In the genomic region with DNA sequence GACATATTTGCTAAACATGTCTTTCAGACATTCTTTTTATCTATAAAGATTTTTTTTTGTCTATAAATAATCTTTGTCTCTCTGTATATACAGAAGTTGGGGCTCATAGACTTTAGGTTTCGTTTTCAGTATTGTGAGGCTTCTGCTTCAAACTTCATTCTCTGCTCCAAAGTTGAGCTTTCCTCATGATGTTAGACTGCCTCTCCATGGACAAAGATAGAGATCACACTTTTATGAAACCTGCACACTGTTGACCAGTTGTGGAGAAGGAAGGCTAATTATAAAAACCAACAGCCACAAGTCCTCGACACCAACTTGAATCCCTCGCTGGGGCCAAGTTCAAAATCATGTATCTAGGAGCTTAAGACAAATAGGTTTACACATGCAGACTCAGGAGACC, we compare ENCODE assay signal across 17 mouse cellular contexts.
DNase-seq lines count a peak whose midpoint lies in the region; ATAC-seq and TF ChIP-seq lines count a peak whose summit lies in the region.
"Had no signal": no experiment of that assay in that cellular context is flagged by ENCODE, and none has a peak within 500 bp of the region (broad histone marks: within the 10 kb centered on the region; RNA-seq: fewer than 3 reads in every experiment).

No protein-coding gene starts in this region.

- H3K9ac ChIP-seq in forebrain, postnatal 0 days: no peak overlapping the region
- no peak overlapping the region for H3K9ac ChIP-seq in forebrain, embryonic 12.5 days
- no peak overlapping the region for H3K9ac ChIP-seq in lung, postnatal 0 days (replicated peaks; ENCODE audit: low read depth)
- H3K9ac ChIP-seq: embryonic facial prominence, embryonic 12.5 days; limb, embryonic 13.5 days; neural tube, embryonic 13.5 days had no signal

- ATAC-seq in forebrain, postnatal 0 days: peak; percentile 73; the same call in 1 of the 2 replicates
- no peak for ATAC-seq in forebrain, embryonic 12.5 days (ENCODE audit: low FRiP score)
- ATAC-seq in lung, postnatal 0 days: no peak

- H3K4me1 ChIP-seq in forebrain, postnatal 0 days (ENCODE audit: insufficient read depth): no peaks in the 10 kb centered on the region
- H3K4me1 ChIP-seq in forebrain, embryonic 12.5 days: no peaks in the 10 kb centered on the region
- H3K4me1 ChIP-seq in lung, postnatal 0 days (ENCODE audit: insufficient read depth, low read depth, low read length): no peaks in the 10 kb centered on the region
- H3K4me1 ChIP-seq: embryonic facial prominence, embryonic 12.5 days; limb, embryonic 13.5 days; megakaryocyte, embryonic 14.5 days; neural tube, embryonic 13.5 days had no signal

- TF ChIP-seq EP300 in lung, postnatal 0 days (IDR thresholded peaks at IDR 0.05): no peak

- no peak overlapping the region for H3K27ac ChIP-seq in forebrain, postnatal 0 days (ENCODE audit: low read depth, low read length)
- no peak overlapping the region for H3K27ac ChIP-seq in forebrain, embryonic 12.5 days
- no peak overlapping the region for H3K27ac ChIP-seq in lung, postnatal 0 days (ENCODE audit: low read length)
- H3K27ac ChIP-seq: embryonic facial prominence, embryonic 12.5 days; limb, embryonic 13.5 days; neural tube, embryonic 13.5 days had no signal

- DNase-seq in forebrain, postnatal 0 days: peak; percentile 57
- peak; percentile 7 for DNase-seq in layer of hippocampus, adult 11-12 months (ENCODE audit: low spot score)
- no peak for DNase-seq in layer of hippocampus, postnatal 36 days
- DNase-seq in right cerebral cortex, adult 18-20 months: peak; percentile 17
- no peak for DNase-seq in right cerebral cortex, postnatal 10 days (ENCODE audit: low spot score in 2 of 2)
- peak; percentile 7 for DNase-seq in skeletal muscle tissue, adult 2 months (ENCODE audit: low read depth, low spot score)
- DNase-seq in lung, postnatal 0 days (ENCODE audit: low spot score): no peak
- DNase-seq: adrenal gland, adult 2 months; kidney, postnatal 25 days; lung, adult 18-20 months; spleen, adult 18-20 months had no signal

- peak; percentile 73 for TF ChIP-seq CTCF in forebrain, postnatal 0 days (IDR thresholded peaks at IDR 0.05; ENCODE audit: low read depth)
- no peak for TF ChIP-seq CTCF in lung, postnatal 0 days (IDR thresholded peaks at IDR 0.05)

- H3K4me3 ChIP-seq in forebrain, postnatal 0 days (ENCODE audit: low read depth, low read length): no peak overlapping the region
- H3K4me3 ChIP-seq in forebrain, embryonic 12.5 days (replicated peaks): no peak overlapping the region
- no peak overlapping the region for H3K4me3 ChIP-seq in lung, postnatal 0 days (ENCODE audit: low read depth, low read length)
- H3K4me3 ChIP-seq: embryonic facial prominence, embryonic 12.5 days; limb, embryonic 13.5 days; megakaryocyte, embryonic 14.5 days; neural tube, embryonic 13.5 days had no signal

- H3K4me2 ChIP-seq in forebrain, postnatal 0 days (ENCODE audit: low read depth): no peak overlapping the region
- H3K4me2 ChIP-seq in forebrain, embryonic 12.5 days: no peak overlapping the region
- H3K4me2 ChIP-seq in lung, postnatal 0 days (replicated peaks; ENCODE audit: low read depth, low read length): no peak overlapping the region
- H3K4me2 ChIP-seq: embryonic facial prominence, embryonic 12.5 days; heart, embryonic 11.5 days; limb, embryonic 13.5 days; neural tube, embryonic 13.5 days had no signal

- no peaks in the 10 kb centered on the region for H3K9me3 ChIP-seq in forebrain, postnatal 0 days (ENCODE audit: low read length)
- H3K9me3 ChIP-seq in forebrain, embryonic 12.5 days: no peaks in the 10 kb centered on the region
- H3K9me3 ChIP-seq in lung, postnatal 0 days (ENCODE audit: low read length): no peaks in the 10 kb centered on the region
- H3K9me3 ChIP-seq: embryonic facial prominence, embryonic 12.5 days; limb, embryonic 13.5 days; neural tube, embryonic 13.5 days had no signal

- no peaks in the 10 kb centered on the region for H3K36me3 ChIP-seq in forebrain, postnatal 0 days (ENCODE audit: insufficient read depth)
- no peaks in the 10 kb centered on the region for H3K36me3 ChIP-seq in forebrain, embryonic 12.5 days (replicated peaks)
- no peaks in the 10 kb centered on the region for H3K36me3 ChIP-seq in lung, postnatal 0 days (ENCODE audit: insufficient read depth, low read length)
- H3K36me3 ChIP-seq: embryonic facial prominence, embryonic 12.5 days; limb, embryonic 13.5 days; neural tube, embryonic 13.5 days had no signal

- no peaks in the 10 kb centered on the region for H3K27me3 ChIP-seq in forebrain, postnatal 0 days (ENCODE audit: insufficient read depth, low read length)
- no peaks in the 10 kb centered on the region for H3K27me3 ChIP-seq in forebrain, embryonic 12.5 days
- no peaks in the 10 kb centered on the region for H3K27me3 ChIP-seq in lung, postnatal 0 days (replicated peaks; ENCODE audit: insufficient read depth, low read length)
- H3K27me3 ChIP-seq: embryonic facial prominence, embryonic 12.5 days; limb, embryonic 13.5 days; megakaryocyte, embryonic 14.5 days; neural tube, embryonic 13.5 days had no signal

- WGBS in forebrain, postnatal 0 days: 74% methylated on average over 3 of the region's 3 CpGs
- 82% methylated on average over 3 of the region's 3 CpGs for WGBS in forebrain, embryonic 12.5 days
- 69% methylated on average over 3 of the region's 3 CpGs for WGBS in lung, postnatal 0 days

Comparison
In these comparisons a context has a peak if more than half of its experiments do, and no peak if none do; other contexts are left out.
1. DNase-seq: peak in forebrain, postnatal 0 days (single experiment), layer of hippocampus, adult 11-12 months (single experiment), right cerebral cortex, adult 18-20 months (single experiment) and skeletal muscle tissue, adult 2 months (single experiment); none in layer of hippocampus, postnatal 36 days (0 of 2), right cerebral cortex, postnatal 10 days (0 of 2) and lung, postnatal 0 days (single experiment).